Mouse (Mus musculus) right cerebral cortex, postnatal 14 days (tissue): ENCODE results near the gene Cdc42se1.

Experiments
- DNase-seq: peaks from one replicate; pipeline ENCODE4 v3.0.0; 2022

Gene Cdc42se1

DNA sequence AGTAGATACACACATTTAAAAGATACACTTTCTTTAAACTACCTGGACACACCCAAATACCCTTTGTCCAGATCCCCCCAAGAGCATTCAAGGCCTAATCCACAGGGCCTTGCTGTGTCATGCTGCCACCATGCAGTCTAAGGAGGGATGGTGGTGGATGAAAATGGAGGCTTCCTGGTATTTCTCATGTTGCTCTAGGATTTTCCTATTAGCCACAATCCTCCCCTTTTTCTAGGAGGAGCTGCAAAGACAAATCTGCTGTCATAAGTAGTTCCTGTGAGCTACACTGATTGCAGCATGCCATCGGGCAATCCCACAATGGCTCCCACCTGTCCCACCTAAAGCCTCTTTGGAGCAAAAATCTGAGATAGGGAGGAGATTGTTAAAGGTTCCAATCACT lies 1.3 kb upstream of the Cdc42se1 start:
- DNase-seq = no peak

GRCm38 (mm10) chr3:95228894-95229780 lies 605 bp downstream of the Cdc42se1 start:
- DNase-seq = peak; percentile 73

DNA sequence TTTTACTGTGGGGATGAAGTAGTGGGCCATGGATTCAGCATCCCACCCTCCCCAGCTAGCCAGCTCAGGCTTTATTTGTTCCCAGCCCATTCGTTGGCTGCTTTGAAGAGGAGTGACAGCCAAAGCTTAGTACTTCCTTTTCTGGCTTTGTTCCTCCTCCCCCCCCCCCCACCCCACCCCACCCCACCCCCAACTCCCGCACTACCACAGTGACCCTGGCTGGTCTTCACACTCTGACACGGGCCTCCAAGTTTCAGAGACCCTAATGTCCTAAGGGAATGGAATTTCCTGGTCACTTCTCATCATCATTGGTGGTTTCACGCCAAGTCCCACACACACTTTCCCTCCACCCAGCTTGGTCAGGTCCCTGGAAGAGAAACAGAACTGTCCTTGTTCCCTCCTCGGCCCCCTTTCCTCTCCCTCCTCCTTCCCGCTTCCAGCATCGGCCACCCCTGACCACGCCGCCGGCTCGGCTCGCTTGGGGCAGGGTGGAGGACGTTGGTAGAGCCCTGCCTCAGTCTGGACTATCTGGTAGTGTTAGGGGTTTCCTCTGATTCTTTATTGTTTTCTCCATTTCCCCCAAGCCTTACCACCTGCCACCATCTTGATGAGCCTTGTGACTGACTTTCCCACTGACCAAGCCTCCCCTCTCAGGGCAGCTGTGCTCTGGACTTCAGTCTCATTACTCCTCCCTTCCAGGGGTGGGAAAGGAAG lies 1.4 kb downstream of the Cdc42se1 start:
- peak; percentile 44 for DNase-seq

GRCm38 (mm10) chr3:95230495-95231297 lies 2.2 kb downstream of the Cdc42se1 start:
- DNase-seq = no peak

GRCm38 (mm10) chr3:95231298-95232221 lies 3.0 kb downstream of the Cdc42se1 start, which contains the start of gene Mllt11:
TSS of gene Mllt11 (minus strand) at chr3:95232171.
- DNase-seq = no peak

GRCm38 (mm10) chr3:95232771-95233170 lies 4.2 kb downstream of the Cdc42se1 start:
- no peak for DNase-seq

DNA sequence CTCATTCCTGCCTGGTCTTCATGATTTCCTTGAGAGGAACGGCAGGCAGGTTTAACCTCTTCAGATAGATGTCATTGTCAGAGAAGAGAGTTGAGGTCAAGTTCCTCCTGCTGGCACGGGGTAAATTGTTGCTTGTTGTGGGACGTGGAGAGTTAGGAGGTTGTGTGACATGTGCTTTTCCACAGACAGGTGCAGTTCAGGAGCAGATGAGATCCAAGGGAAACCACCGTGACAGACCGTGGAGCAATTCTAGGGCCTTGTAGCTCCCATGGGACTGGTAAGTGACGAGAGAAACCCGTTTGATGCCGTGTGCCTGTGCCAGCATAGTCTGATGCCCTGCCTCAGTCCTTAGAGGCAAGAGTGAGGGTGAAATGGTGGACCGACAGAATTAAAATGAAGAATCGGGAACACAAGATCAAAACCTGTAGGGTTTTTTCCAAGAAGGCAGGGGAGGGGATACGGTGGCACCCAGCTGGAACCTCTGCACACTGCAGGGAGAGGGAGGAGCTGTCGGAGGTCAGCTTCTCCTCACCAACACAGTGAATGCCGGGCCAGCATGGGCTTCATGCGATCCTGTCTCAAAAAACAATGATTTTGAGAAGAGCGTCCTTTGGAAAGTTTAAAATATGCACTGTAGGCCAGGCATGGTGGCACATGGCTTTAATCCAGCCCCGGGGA lies 4.9 kb downstream of the Cdc42se1 start:
- DNase-seq = no peak

DNA sequence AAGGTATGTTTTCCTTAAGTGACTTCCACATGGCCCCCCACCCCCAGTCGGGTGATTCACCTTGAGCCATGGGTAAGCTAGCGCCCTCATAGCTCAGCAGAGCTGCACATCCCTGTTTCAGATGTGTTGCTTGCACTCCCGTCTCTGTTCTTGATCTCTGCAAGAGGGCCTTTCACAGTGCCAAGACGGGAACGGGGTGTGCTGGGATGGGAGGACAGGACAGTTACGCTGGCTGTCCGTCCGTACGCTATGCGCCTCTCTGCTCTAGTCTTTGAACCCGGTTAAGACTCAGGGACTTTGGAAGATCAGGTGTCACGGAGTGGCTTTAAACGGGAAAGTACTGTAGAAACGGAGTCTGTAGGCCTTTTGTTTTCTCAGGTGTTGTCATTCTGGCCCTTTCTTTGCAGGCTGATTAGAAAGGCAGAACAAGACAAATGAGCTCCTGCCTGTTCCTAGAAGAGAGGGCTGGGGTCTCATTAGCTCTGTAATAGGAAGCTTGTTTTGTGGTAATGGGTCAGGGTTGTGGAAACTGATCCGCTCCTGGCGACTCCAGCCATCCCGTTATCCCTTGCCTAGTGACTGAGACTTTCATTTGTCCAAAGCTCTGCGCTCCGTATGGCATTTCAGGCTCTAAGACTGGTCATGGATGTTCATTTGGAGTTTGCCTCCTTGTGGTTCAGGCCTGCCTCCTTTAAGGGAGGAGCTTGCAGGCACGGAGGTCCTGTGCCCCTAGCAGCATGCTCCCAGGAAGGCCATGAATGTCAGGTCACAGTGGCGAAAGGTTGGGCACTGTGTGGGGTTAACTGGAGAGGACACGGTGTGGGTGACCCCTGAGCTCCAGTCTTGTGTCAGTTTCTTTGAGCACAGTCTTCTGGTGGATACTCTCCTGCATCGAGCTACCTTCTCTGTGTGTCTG lies 7.1 kb downstream of the Cdc42se1 start:
- no peak for DNase-seq

DNA sequence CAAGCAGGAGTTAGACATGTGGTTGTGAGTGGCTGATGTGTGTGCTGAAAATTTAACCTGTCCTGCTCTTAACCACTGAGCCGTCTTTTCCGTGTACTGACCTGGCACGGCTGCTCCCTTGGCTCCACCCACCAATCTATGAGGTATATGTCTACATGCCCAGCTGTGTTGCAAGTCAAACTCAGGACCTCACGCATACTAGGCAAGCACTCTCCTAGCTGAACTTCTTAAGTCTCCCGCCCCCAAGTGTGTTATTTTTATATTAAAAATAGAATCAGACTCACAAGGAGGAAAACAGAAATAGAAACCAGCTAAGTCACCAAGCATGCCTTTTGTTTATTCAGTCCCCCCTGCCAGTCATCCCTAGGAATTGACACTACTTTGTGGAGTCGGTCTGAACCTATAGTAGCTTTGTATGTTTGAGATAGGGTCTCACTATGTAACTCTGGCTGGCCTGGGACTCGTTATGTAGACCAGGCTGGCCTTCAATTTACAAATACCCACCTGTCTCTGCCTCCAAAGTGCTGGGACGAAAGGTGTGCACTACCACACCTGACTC lies 9.1 kb downstream of the Cdc42se1 start:
- DNase-seq = no peak

GRCm38 (mm10) chr3:95239022-95239421 lies 10.5 kb downstream of the Cdc42se1 start:
- DNase-seq = no peak

DNA sequence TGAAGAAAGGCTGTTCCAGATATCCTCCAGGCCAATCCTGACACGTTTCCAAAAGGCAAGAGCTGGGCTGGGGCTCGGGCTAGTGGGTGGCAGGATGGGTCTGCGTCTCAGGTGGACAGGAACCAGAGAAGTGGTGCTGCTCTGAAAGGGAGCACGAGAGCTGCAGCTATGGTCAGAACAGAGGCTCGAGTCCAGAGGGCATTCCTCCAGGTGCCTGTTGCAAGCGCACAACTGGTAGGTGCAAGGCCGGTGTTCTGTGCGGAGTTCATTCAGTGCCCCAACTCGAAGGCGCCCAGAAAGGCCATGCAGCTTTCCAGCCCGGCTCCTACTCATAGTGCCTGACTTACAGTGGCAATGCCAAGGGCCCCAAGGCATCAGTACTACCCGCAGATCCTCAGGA lies 11.4 kb downstream of the Cdc42se1 start:
- DNase-seq = no peak

DNA sequence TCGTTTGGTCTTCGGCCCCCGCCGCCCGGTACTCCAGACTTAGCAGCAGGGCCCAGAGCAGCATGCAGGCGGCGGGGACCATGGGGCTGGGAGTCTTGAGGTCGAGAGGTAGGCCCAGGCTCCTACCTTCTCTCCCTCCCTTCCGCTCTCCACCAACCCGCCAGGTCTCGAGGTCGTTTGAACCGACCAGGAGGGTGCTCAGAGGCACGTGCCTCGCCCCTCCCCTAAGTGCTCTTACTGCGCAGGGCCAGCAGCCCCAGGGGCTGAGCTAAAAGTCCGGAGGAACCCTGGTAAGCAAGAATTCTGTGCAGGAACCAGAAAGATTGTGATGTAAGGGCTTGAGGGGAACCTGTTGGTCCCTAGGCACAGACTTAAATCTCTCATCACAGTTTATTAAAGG lies 12.4 kb downstream of the Cdc42se1 start:
- DNase-seq = no peak

DNA sequence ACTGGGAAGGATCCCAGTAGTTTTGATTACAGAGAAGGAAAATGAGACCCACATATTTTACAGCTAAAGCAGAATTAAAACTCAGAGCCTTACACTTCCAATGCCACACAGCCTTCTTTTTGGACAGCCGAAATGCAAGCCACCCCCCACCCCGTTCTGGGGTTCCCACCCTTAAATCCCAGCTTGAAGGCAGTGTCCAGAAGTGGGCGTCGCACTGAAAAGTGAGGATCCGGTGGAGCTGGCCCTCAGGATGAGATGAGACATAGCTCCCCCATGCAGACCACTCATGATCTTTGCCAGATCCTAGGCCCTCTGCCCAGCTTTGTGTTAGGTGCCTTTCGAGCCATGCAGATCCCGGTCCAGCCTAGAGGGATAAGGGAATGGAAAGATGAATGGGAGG lies 13.0 kb downstream of the Cdc42se1 start, which contains the start of gene Gm128:
Gene Gm128, minus strand, starts transcription at position 101 of the 400 bp plus-strand sequence.
- no peak for DNase-seq

DNA sequence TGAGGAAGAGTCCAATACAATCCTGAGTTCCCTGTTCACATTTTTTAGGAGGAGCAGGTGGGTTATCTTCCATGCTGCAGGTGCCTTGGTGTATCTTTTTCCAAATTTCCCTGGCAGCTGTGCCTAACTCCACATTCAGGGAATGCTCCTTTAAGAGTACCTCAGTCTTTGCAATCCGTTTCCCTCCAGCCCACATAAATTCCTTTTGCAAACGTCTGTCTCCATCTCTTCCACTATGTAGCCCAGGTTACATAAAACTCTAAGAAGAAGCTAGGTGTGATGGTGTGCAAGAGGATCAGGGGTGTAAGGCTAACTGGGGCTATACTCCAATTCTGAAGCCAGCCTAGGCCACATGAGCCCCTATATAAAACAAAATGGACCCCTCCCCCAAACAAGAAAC lies 14.6 kb downstream of the Cdc42se1 start:
- DNase-seq = no peak

DNA sequence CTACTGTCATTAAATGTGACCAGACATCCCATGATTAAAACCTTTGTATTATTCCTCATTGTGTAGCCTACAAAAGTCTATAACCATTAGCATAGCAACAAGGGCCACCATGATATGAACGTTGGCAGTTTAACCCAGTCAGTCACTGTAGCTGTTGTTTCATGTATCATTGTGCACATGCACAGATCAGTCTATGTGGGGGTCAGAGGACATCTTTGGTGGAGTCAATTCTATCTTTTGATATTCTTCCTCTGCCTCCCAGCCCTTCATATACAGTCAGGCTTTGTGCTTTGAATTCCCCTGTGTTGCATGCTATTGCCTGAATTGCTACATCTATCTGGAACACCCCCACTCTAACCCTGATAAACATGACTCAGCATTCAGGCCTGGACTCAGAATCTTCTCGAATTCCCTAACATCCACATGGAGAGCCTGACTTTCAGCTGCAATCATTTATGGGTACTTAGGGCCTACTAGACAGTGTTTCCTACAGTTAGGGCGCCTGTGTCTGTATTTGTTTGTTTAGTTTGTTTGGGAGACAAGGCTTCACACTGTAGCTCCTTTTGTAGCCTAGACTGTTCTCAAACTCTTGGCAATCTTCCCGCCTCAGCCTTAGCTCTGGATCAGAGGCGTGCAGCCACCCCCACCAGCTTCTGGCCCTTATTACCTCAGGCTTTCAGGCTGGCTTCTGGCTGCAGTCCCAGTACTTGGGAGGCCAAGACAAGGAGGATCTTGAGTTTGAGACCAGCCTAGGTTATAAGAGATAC lies 18.1 kb downstream of the Cdc42se1 start:
- DNase-seq = no peak

- no peak for DNase-seq
These were observed 19.3 kb downstream of the Cdc42se1 start for GRCm38 (mm10) chr3:95247660-95248336.

GRCm38 (mm10) chr3:95250361-95250760 lies 21.8 kb downstream of the Cdc42se1 start:
- DNase-seq = no peak

- no peak for DNase-seq
These were observed 22.4 kb downstream of the Cdc42se1 start, which contains the start of gene Bnipl for GRCm38 (mm10) chr3:95250783-95251424. TSS of gene Bnipl (minus strand) at chr3:95251193.
